Mouse (Mus musculus): Measurements from ENCODE around the gene Nmral1.
"Not testable (repeated sequence)": the region's sequence is repeated elsewhere in the genome, so short reads cannot be mapped to it uniquely, and the experiment has no call there.

The Nmral1 gene

GRCm38 (mm10) chr16:4702646-4703045, 16.5 kb downstream of the Nmral1 start:
- H3K4me1 ChIP-seq (replicated peaks; ENCODE audit: low read depth, low read length), result peaks cover 56% of the 10 kb centered on the region
- TF ChIP-seq NANOG (IDR thresholded peaks at IDR 0.05; ENCODE audit: borderline replicate concordance, low read length) (no peak), POU5F1 (IDR thresholded peaks at IDR 0.05; ENCODE audit: borderline replicate concordance, low read length) (no peak), CTCF (conservative IDR thresholded peaks at IDR 0.05; ENCODE audit: low read length) (no peak)
- no peak overlapping the region for H3K4me3 ChIP-seq (replicated peaks; ENCODE audit: low read length)
- no peaks in the 10 kb centered on the region for H3K27me3 ChIP-seq (ENCODE audit: insufficient read depth, low read length)
- no peaks in the 10 kb centered on the region for H3K9me3 ChIP-seq (ENCODE audit: low read length)
- H3K36me3 ChIP-seq (ENCODE audit: insufficient read depth, low read length), result peaks cover 100% of the 10 kb centered on the region

- H3K36me3 ChIP-seq (ENCODE audit: insufficient read depth, low read length), result peaks cover 100% of the 10 kb centered on the region
- H3K4me3 ChIP-seq (replicated peaks; ENCODE audit: low read length), result no peak overlapping the region
- no peak for TF ChIP-seq CTCF (conservative IDR thresholded peaks at IDR 0.05; ENCODE audit: low read length)
- TF ChIP-seq POU5F1 (IDR thresholded peaks at IDR 0.05; ENCODE audit: borderline replicate concordance, low read length), result no peak
- no peak for TF ChIP-seq NANOG (IDR thresholded peaks at IDR 0.05; ENCODE audit: borderline replicate concordance, low read length)
- H3K9me3 ChIP-seq (ENCODE audit: low read length), result no peaks in the 10 kb centered on the region
- H3K4me1 ChIP-seq (replicated peaks; ENCODE audit: low read depth, low read length), result peaks cover 53% of the 10 kb centered on the region
- no peaks in the 10 kb centered on the region for H3K27me3 ChIP-seq (ENCODE audit: insufficient read depth, low read length)
These were observed 17.9 kb downstream of the Nmral1 start for GRCm38 (mm10) chr16:4701211-4701610.

- TF ChIP-seq CTCF (conservative IDR thresholded peaks at IDR 0.05; ENCODE audit: low read length), result peak; percentile 25
- Histone ChIP-seq H3K4me1 (replicated peaks; ENCODE audit: low read depth, low read length) (peaks cover 20% of the 10 kb centered on the region), H3K36me3 (ENCODE audit: insufficient read depth, low read length) (peaks cover 87% of the 10 kb centered on the region)
- not testable (repeated sequence) for H3K4me3 ChIP-seq (replicated peaks; ENCODE audit: low read length); H3K27me3 ChIP-seq (ENCODE audit: insufficient read depth, low read length); H3K9me3 ChIP-seq (ENCODE audit: low read length)
These were observed 29.8 kb downstream of the Nmral1 start for GRCm38 (mm10) chr16:4689371-4689770.

GRCm38 (mm10) chr16:4684457-4684791, 34.7 kb downstream of the Nmral1 start:
- no peak for TF ChIP-seq NANOG (IDR thresholded peaks at IDR 0.05; ENCODE audit: borderline replicate concordance, low read length)
- no peak for TF ChIP-seq CTCF (conservative IDR thresholded peaks at IDR 0.05; ENCODE audit: low read length)
- TF ChIP-seq POU5F1 (IDR thresholded peaks at IDR 0.05; ENCODE audit: borderline replicate concordance, low read length), result no peak
- Histone ChIP-seq H3K4me3 (replicated peaks; ENCODE audit: low read length) (peak overlapping the region; percentile 100), H3K4me1 (replicated peaks; ENCODE audit: low read depth, low read length) (peaks cover 34% of the 10 kb centered on the region), H3K9me3 (ENCODE audit: low read length) (no peaks in the 10 kb centered on the region), H3K36me3 (ENCODE audit: insufficient read depth, low read length) (peaks cover 37% of the 10 kb centered on the region), H3K27me3 (ENCODE audit: insufficient read depth, low read length) (no peaks in the 10 kb centered on the region)

GRCm38 (mm10) chr16:4683581-4684456, 35.3 kb downstream of the Nmral1 start:
- no peak for TF ChIP-seq CTCF (conservative IDR thresholded peaks at IDR 0.05; ENCODE audit: low read length)
- TF ChIP-seq POU5F1 (IDR thresholded peaks at IDR 0.05; ENCODE audit: borderline replicate concordance, low read length), result no peak
- no peak for TF ChIP-seq NANOG (IDR thresholded peaks at IDR 0.05; ENCODE audit: borderline replicate concordance, low read length)
- Histone ChIP-seq H3K9me3 (ENCODE audit: low read length) (no peaks in the 10 kb centered on the region), H3K36me3 (ENCODE audit: insufficient read depth, low read length) (peaks cover 31% of the 10 kb centered on the region), H3K27me3 (ENCODE audit: insufficient read depth, low read length) (no peaks in the 10 kb centered on the region), H3K4me1 (replicated peaks; ENCODE audit: low read depth, low read length) (peaks cover 36% of the 10 kb centered on the region), H3K4me3 (replicated peaks; ENCODE audit: low read length) (peak overlapping the region; percentile 100)

- H3K27me3 ChIP-seq (ENCODE audit: insufficient read depth, low read length), result no peaks in the 10 kb centered on the region
- H3K36me3 ChIP-seq (ENCODE audit: insufficient read depth, low read length), result peaks cover 26% of the 10 kb centered on the region
- no peak for TF ChIP-seq NANOG (IDR thresholded peaks at IDR 0.05; ENCODE audit: borderline replicate concordance, low read length)
- no peak for TF ChIP-seq POU5F1 (IDR thresholded peaks at IDR 0.05; ENCODE audit: borderline replicate concordance, low read length)
- no peak for TF ChIP-seq CTCF (conservative IDR thresholded peaks at IDR 0.05; ENCODE audit: low read length)
- peaks cover 42% of the 10 kb centered on the region for H3K4me1 ChIP-seq (replicated peaks; ENCODE audit: low read depth, low read length)
- no peaks in the 10 kb centered on the region for H3K9me3 ChIP-seq (ENCODE audit: low read length)
- H3K4me3 ChIP-seq (replicated peaks; ENCODE audit: low read length), result peak overlapping the region; percentile 100
These were observed 36.0 kb downstream of the Nmral1 start for GRCm38 (mm10) chr16:4683193-4683580.

GRCm38 (mm10) chr16:4682628-4683179, 36.5 kb downstream of the Nmral1 start:
- TF ChIP-seq CTCF (conservative IDR thresholded peaks at IDR 0.05; ENCODE audit: low read length) (no peak), NANOG (IDR thresholded peaks at IDR 0.05; ENCODE audit: borderline replicate concordance, low read length) (no peak), POU5F1 (IDR thresholded peaks at IDR 0.05; ENCODE audit: borderline replicate concordance, low read length) (no peak)
- peaks cover 22% of the 10 kb centered on the region for H3K36me3 ChIP-seq (ENCODE audit: insufficient read depth, low read length)
- H3K4me1 ChIP-seq (replicated peaks; ENCODE audit: low read depth, low read length), result peaks cover 47% of the 10 kb centered on the region
- no peaks in the 10 kb centered on the region for H3K9me3 ChIP-seq (ENCODE audit: low read length)
- no peaks in the 10 kb centered on the region for H3K27me3 ChIP-seq (ENCODE audit: insufficient read depth, low read length)
- peak overlapping the region; percentile 100; the same call in 1 of the 2 replicates for H3K4me3 ChIP-seq (replicated peaks; ENCODE audit: low read length)

- not testable (repeated sequence) for H3K9me3 ChIP-seq (ENCODE audit: low read length); H3K27me3 ChIP-seq (ENCODE audit: insufficient read depth, low read length); H3K4me3 ChIP-seq (replicated peaks; ENCODE audit: low read length)
- H3K36me3 ChIP-seq (ENCODE audit: insufficient read depth, low read length), result peaks cover 24% of the 10 kb centered on the region
- H3K4me1 ChIP-seq (replicated peaks; ENCODE audit: low read depth, low read length), result peaks cover 44% of the 10 kb centered on the region
These were observed 38.2 kb downstream of the Nmral1 start for GRCm38 (mm10) chr16:4680922-4681455.
